Mouse (Mus musculus) liver, embryonic 16.5 days (tissue): Measurements from ENCODE around the gene Tbc1d20. TPM values are rescaled to one million over a fixed set of nuclear protein-coding genes. Genes with fewer than 3 reads are reported as not detected.
"Not testable (repeated sequence)": the region's sequence is repeated elsewhere in the genome, so short reads cannot be mapped to it uniquely, and the experiment has no call there.

Experiments
- ATAC-seq: fragments of 200-750 bp; cut with Nextera tagmentation; 2 replicates; pipeline ENCODE4 v1.8.0; 2017; ENCODE audit warnings: low read depth, mild to moderate bottlenecking, moderate number of reproducible peaks, moderate library complexity
- H3K27ac ChIP-seq: fragments of 300-500 bp; sonication (generic); 2 replicates; pipeline ENCODE4 v1.5.1; 2014; ENCODE audit warnings: mild to moderate bottlenecking, low read length
- H3K27me3 ChIP-seq: fragments of 300-500 bp; sonication (generic); 2 replicates; pipeline ENCODE4 v1.6.1; 2014; ENCODE audit warnings: low read depth, low read length, mixed read lengths; ENCODE audit not compliant: control insufficient read depth, insufficient read depth
- H3K36me3 ChIP-seq: fragments of 300-500 bp; sonication (generic); 2 replicates; pipeline ENCODE4 v1.6.1; 2014; ENCODE audit warnings: mild to moderate bottlenecking; ENCODE audit not compliant: control insufficient read depth, insufficient read depth
- H3K4me1 ChIP-seq: fragments of 300-500 bp; sonication (generic); 2 replicates; pipeline ENCODE4 v1.6.1; 2014; ENCODE audit warnings: low read depth, low read length, mixed read lengths; ENCODE audit not compliant: control insufficient read depth
- H3K4me2 ChIP-seq: fragments of 300-500 bp; sonication (generic); 2 replicates; pipeline ENCODE4 v1.6.1; 2014; ENCODE audit warnings: low read depth, low read length, mixed read lengths
- H3K4me3 ChIP-seq: fragments of 300-500 bp; sonication (generic); 2 replicates; pipeline ENCODE4 v1.5.1; 2014; ENCODE audit warnings: low read depth, mild to moderate bottlenecking, low read length
- H3K9ac ChIP-seq: fragments of 300-500 bp; sonication (generic); 2 replicates; pipeline ENCODE4 v1.6.1; 2014; ENCODE audit warnings: low read depth, low read length
- H3K9me3 ChIP-seq: fragments of 300-500 bp; sonication (generic); replicated peaks from 2 replicates; pipeline ENCODE4 v1.6.1; 2016; ENCODE audit warnings: low read length; ENCODE audit not compliant: control insufficient read depth
- WGBS: fragments of 180-500 bp; shearing (Covaris S2); extraction: QIAGEN DNeasy Blood & Tissue Kit; methylation state at CpG from one replicate; pipeline ENCODE4 v1.1.7; 2014; ENCODE audit not compliant: insufficient replicate concordance; 5-methylcytosine and 5-hydroxymethylcytosine counted together
- polyA plus RNA-seq: library from polyadenylated mRNA; unstranded; fragments of >200 nt; fragmentation: Nextera tagmentation; extraction: Ambion mirVana; gene quantifications from 2 replicates; pipeline ENCODE4 v1.2.1, GENCODE M21; 2015

Tbc1d20 gene
- polyA plus RNA-seq, 1 experiment from 2014 or later: 11.7 TPM

- Histone ChIP-seq H3K4me3 (peak overlapping the region; percentile 70), H3K4me1 (peaks cover 40% of the 10 kb centered on the region), H3K36me3 (no peaks in the 10 kb centered on the region), H3K27ac (peak overlapping the region; percentile 21), H3K27me3 (no peaks in the 10 kb centered on the region; the same call in 1 of the 2 replicates), H3K9me3 (no peaks in the 10 kb centered on the region), H3K4me2 (peak overlapping the region; percentile 94), H3K9ac (peak overlapping the region; percentile 84)
- ATAC-seq: no peak
- 18% methylated on average over 10 of the region's 10 CpGs for WGBS
Observed at GRCm38 (mm10) chr2:152344361-152344760, 50.7 kb downstream of the Tbc1d20 start.

GRCm38 (mm10) chr2:152344909-152345308 is 51.3 kb downstream of the Tbc1d20 start:
- H3K4me2 ChIP-seq: no peak overlapping the region
- H3K36me3 ChIP-seq: no peaks in the 10 kb centered on the region
- H3K4me3 ChIP-seq: no peak overlapping the region
- no peak overlapping the region for H3K9ac ChIP-seq
- ATAC-seq: no peak
- no peaks in the 10 kb centered on the region; the same call in 1 of the 2 replicates for H3K27me3 ChIP-seq
- H3K4me1 ChIP-seq: peaks cover 45% of the 10 kb centered on the region
- WGBS: 71% methylated on average over 5 of the region's 5 CpGs
- H3K9me3 ChIP-seq: no peaks in the 10 kb centered on the region
- no peak overlapping the region for H3K27ac ChIP-seq

- Histone ChIP-seq H3K9ac (no peak overlapping the region), H3K27me3 (no peaks in the 10 kb centered on the region; the same call in 1 of the 2 replicates), H3K4me2 (no peak overlapping the region), H3K36me3 (no peaks in the 10 kb centered on the region), H3K4me1 (peaks cover 47% of the 10 kb centered on the region), H3K9me3 (no peaks in the 10 kb centered on the region), H3K4me3 (no peak overlapping the region), H3K27ac (no peak overlapping the region)
- 81% methylated on average over 6 of the region's 6 CpGs for WGBS
- ATAC-seq: no peak
Observed at GRCm38 (mm10) chr2:152345393-152345792, 51.8 kb downstream of the Tbc1d20 start.

GRCm38 (mm10) chr2:152346776-152347465 is 53.3 kb downstream of the Tbc1d20 start:
- peak overlapping the region; percentile 25; the same call in 1 of the 2 replicates for H3K4me3 ChIP-seq
- peak overlapping the region; percentile 82 for H3K27ac ChIP-seq
- no peaks in the 10 kb centered on the region; the same call in 1 of the 2 replicates for H3K27me3 ChIP-seq
- peak overlapping the region; percentile 46 for H3K9ac ChIP-seq
- WGBS: 13% methylated on average over 9 of the region's 9 CpGs
- peak overlapping the region; percentile 59 for H3K4me2 ChIP-seq
- no peaks in the 10 kb centered on the region for H3K36me3 ChIP-seq
- H3K4me1 ChIP-seq: peaks cover 47% of the 10 kb centered on the region
- no peaks in the 10 kb centered on the region for H3K9me3 ChIP-seq
- ATAC-seq: peak; percentile 70

GRCm38 (mm10) chr2:152347722-152348121 is 54.1 kb downstream of the Tbc1d20 start:
- H3K4me1 ChIP-seq: peaks cover 47% of the 10 kb centered on the region
- WGBS: 57% methylated on average over 2 of the region's 2 CpGs
- peak overlapping the region; percentile 82 for H3K27ac ChIP-seq
- H3K36me3 ChIP-seq: no peaks in the 10 kb centered on the region
- no peak for ATAC-seq
- H3K4me3 ChIP-seq: no peak overlapping the region
- no peaks in the 10 kb centered on the region for H3K9me3 ChIP-seq
- H3K27me3 ChIP-seq: no peaks in the 10 kb centered on the region; the same call in 1 of the 2 replicates
- no peak overlapping the region for H3K9ac ChIP-seq
- H3K4me2 ChIP-seq: no peak overlapping the region

GRCm38 (mm10) chr2:152349205-152349604 is 55.6 kb downstream of the Tbc1d20 start:
- Histone ChIP-seq H3K4me1 (peaks cover 35% of the 10 kb centered on the region), H3K36me3 (no peaks in the 10 kb centered on the region), H3K27ac (no peak overlapping the region), H3K4me2 (no peak overlapping the region), H3K9me3 (no peaks in the 10 kb centered on the region), H3K27me3 (no peaks in the 10 kb centered on the region), H3K4me3 (no peak overlapping the region), H3K9ac (no peak overlapping the region)
- WGBS: 65% methylated on average over 6 of the region's 6 CpGs
- ATAC-seq: no peak

- no peak overlapping the region for H3K4me2 ChIP-seq
- peaks cover 29% of the 10 kb centered on the region for H3K4me1 ChIP-seq
- H3K27ac ChIP-seq: no peak overlapping the region
- H3K9ac ChIP-seq: no peak overlapping the region
- no peaks in the 10 kb centered on the region for H3K36me3 ChIP-seq
- no peak for ATAC-seq
- H3K27me3 ChIP-seq: no peaks in the 10 kb centered on the region
- no peak overlapping the region for H3K4me3 ChIP-seq
- 66% methylated on average over 8 of the region's 8 CpGs for WGBS
- no peaks in the 10 kb centered on the region for H3K9me3 ChIP-seq
Observed at GRCm38 (mm10) chr2:152349842-152350540, 56.4 kb downstream of the Tbc1d20 start.

GRCm38 (mm10) chr2:152357254-152357653 is 63.6 kb downstream of the Tbc1d20 start:
- 0 out of 2 replicates have a peak, but pooled peaks cover 2% of the 10 kb centered on the region for H3K9me3 ChIP-seq
- no peaks in the 10 kb centered on the region for H3K36me3 ChIP-seq
- 79% methylated on average over 3 of the region's 3 CpGs for WGBS
- H3K9ac ChIP-seq: no peak overlapping the region
- H3K4me1 ChIP-seq: peaks cover 4% of the 10 kb centered on the region; the same call in 1 of the 2 replicates
- no peaks in the 10 kb centered on the region for H3K27me3 ChIP-seq
- no peak overlapping the region for H3K4me2 ChIP-seq
- ATAC-seq: no peak
- H3K4me3 ChIP-seq: no peak overlapping the region
- no peak overlapping the region for H3K27ac ChIP-seq

GRCm38 (mm10) chr2:152358977-152359376 is 65.3 kb downstream of the Tbc1d20 start:
- H3K36me3 ChIP-seq, ATAC-seq, H3K4me3 ChIP-seq, H3K9me3 ChIP-seq, H3K9ac ChIP-seq, H3K27me3 ChIP-seq, H3K4me2 ChIP-seq, H3K27ac ChIP-seq, H3K4me1 ChIP-seq: not testable (repeated sequence)
- WGBS: 69% methylated on average over 5 of the region's 5 CpGs
